Mouse (Mus musculus) retina, postnatal 7 days (tissue): ENCODE results near the gene Fndc9.

ENCODE experiments used
- DNase-seq: peaks from one replicate; pipeline ENCODE4 v3.0.0-alpha.2; 2012; ENCODE audit warnings: low read depth, low spot score

Gene Fndc9

DNA sequence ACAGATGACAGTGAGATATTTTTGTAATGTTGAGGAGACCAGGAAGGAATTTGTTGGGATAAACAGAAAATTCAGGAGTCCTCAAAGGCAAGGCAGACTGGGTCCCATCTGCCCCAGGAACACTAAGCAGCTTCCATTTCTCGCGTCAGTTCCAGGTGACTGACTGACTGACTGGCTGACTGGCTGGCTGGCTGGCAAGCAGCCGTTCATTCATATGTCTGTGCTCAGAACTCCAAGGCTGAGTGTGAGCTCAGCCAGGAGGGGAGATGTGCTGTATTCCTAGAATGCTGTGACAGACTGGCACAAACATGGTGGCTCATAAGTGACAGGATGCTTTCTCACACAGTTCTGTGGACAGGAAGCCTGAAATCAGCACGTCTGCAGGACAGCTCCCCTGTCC lies 1.4 kb upstream of the Fndc9 start:
- no peak for DNase-seq

DNA sequence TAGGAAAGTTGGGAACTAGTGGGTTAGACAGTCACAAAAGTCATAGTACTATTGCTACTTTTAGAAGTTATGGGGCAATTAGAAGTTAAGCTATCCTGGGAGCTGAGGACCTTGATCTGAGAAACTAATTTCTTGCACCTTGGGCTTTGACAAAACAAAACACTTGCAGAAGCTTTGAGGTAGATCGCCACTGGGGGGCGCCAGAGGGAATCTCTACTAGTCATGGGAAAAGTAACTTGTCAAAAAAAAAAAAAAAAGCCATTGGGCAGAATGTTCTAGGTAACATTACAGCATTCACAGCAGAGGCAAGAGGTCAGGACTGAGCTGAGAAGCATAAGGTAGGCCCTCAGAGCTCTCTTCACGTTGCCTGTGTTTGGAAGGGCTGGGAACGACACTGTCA lies 1.6 kb downstream of the Fndc9 start:
- DNase-seq: no peak

DNA sequence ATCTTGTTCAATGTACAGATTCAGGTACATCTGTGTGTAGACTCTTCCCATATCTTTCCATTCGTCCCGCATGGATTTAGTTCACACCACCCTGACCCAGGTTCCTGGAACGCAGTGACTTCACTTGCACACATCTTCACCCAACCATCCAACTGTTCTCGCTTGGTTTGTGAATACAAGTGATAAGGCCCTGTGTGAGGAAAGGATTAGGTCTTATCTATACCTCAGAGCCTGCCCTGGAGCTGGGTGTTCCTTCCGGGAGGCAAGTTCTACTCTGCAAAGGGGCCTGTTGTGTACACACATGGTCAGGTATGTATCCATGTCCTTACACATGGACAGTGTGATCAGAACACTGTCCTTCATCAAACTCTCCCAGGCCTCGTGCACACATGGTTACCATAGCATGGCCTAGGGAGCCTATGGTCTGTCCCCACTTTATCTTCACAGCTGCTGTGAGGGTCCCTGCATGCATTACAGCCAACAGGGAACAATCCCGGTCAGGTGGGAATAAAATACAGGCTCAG lies 5.9 kb downstream of the Fndc9 start:
- no peak for DNase-seq

DNA sequence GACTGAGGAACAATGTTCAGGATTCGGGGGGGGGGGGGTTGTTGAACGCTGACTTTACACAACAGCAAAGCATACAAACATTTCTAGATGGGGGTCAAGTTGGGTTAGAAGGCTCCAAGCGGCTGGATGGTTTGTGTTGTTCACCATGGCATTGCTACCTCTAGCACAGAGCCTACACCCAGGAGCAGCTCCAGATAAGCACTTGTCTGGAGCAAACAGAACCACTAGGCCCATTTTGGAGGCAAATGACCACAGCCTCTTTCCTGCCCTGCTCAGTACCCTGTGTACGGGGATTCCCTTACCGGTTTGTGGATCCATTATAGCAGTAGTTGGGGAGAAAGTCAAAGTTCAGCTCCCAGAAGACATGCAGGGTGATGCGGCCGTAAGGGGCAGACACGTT lies 6.7 kb downstream of the Fndc9 start:
- no peak for DNase-seq

DNA sequence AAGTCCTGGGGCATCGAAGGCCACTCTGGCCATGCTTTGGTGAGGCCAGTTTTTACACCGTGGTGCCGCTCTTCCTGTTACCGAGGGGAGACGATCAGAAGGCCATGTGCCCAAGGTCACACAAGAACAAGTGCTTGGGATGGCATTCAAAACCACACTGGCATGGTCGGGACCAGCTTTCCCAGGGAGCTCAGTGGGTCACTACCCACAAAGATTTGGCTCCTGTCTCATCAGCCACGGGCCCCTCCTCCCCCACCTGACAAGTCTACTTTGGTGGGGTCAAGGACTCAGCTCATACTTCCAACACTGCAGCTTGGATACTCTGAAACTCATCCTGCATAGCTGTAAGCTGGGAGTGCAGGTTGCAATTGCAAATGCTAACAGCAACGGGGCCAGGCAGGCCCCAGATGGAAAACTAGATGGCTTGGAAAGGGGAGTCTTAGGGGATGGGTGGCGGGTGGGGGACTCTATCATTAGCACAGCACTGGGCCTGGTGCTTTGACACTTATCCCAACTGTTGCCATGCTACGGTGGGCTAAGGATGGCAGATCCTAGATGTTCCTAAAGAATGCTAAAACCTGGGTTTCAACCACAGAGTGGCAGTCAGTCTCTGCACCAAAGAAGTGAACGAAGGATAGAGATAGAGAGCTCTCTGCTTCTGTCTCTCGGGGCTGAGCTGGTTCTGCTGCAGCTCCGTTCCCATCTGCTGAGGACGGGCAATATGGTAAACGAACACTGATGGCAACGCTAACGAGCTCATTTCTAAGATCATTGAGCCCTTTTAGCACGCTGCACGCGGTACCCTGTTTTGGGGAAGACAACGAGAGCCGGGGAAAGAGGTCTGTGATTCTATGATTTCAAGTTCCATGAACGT lies 9.6 kb downstream of the Fndc9 start:
- no peak for DNase-seq

DNA sequence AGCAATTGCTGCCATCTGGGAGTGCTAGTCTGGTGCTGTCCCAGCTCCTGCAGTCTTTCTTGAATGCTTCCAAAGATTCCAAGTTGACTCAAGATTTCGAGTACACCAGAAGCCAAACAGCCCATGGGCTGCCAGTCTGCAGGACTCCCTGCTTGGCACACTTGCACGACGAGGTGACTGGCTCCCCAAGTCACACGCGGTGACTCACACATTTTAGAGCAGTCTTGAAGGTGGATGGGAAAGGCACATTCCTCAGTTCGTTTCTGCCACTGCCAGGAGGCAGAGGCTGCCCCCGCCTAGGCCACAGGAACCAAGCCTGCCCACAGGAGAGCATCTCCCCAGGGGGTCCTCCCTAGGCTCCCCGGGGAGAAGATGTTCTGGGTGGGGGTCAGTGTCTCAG lies 10.6 kb downstream of the Fndc9 start:
- no peak for DNase-seq

DNA sequence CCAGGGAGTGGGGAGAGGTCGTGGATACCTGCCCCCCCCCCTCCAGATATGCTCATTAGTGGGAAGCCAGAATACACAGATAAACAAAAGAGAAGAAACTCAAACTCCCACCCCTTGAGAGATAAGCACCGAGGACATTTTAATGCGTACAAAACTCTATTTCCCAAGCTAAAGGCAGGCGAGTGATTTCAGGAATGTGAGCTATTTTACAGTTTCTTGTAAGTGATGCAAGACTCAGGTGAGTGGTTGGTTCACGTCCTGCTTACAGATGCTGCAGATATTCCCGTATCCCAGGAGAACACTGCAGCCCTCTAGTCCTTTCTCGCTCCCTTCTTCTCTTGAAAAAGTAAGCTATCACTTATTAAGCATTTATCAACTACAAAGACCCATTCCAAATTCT lies 11.1 kb downstream of the Fndc9 start:
- no peak for DNase-seq

DNA sequence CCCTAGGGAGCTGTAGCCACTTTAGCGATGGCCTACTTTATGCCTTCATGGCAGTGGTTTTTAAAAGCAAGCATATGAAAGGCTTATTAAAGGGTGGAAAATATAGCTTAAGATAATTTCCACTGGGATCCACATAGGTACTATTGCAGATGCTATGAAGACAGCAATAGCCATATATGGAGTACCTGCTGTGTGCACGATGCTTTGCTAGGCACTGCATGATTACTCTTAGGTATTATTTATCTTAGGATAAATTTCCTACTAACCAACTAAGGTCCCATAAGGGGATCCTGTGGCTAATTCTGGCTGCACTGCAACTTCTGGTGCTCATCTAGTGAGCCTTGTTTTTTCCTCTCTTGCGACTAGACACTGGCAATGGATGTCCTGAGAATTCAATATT lies 13.0 kb downstream of the Fndc9 start:
- DNase-seq: no peak

DNA sequence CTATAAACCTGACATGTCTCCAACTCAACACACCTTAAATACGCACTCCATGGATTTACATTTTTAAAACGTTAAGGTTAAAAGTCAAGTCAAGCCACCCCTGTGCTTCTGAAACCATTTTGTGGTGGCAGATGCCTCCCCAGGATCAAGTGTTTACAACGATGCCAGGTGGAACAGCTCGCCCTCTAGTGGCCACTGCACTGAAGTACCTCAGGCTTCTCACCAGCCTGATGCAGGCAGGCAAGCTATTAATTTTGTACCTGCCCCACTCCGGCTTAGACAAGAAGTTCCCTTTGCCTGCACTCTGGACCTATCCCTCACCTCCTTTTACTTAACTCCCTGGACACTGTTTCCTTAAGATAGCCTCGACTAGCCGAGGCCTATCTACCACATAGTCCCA lies 16.7 kb downstream of the Fndc9 start:
- DNase-seq: peak; percentile 41

DNA sequence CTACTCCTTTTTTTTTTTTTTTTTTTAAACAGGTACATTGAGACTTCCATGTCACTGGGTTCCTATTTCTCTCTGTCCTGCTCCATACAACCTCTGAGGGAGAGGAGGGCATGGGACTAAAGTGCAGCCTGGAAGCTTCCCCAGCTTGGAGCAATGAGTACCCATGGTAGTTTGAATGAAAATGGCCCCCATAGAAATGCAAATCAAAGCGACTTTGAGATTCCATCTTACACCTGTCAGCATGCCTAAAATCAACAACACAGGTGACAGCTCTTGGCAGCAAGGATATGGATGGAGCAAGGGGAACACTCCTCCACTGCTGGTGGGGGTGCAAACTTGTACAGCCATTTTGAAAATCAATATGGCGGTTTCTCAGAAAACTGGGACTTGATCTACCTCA lies 20.0 kb downstream of the Fndc9 start:
- no peak for DNase-seq

DNA sequence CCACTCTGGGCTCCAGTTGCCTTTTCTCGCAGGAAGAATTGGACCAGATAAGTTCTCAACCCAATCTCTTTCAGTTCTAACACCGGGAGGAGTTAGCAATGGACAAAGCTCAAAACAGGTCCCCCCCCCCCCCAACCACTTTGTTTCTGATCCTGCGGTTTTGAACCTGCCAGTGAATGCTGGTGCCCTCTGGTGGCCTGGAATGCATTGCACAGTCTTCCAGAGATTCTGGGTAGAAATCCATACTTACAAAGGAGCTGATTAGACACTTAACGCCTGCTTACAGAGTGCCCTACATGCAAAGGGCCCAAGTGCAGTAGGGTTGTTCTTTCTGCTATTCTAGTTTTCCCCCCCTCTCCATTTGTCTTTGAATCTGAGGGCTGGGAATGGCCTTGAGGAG lies 22.9 kb downstream of the Fndc9 start:
- no peak for DNase-seq

DNA sequence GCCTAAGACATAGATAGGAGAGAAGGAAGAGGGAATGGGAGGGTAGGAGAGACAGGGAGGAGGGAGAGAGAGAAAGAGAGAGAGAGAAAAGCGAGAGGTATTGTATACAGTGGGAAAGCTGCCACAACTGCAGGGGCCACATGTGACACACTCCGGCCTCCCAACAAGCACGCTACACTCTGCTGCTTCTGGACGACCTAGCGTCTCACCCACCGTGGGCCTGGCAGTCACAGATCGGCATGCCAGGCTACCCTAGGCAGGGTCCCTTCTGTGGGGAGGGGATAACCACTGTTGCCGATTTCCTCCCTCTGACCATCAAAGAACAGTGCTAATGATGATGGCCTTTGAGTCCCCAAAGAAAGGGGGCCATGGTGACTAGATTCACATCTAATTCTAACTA lies 23.4 kb downstream of the Fndc9 start:
- no peak for DNase-seq

DNA sequence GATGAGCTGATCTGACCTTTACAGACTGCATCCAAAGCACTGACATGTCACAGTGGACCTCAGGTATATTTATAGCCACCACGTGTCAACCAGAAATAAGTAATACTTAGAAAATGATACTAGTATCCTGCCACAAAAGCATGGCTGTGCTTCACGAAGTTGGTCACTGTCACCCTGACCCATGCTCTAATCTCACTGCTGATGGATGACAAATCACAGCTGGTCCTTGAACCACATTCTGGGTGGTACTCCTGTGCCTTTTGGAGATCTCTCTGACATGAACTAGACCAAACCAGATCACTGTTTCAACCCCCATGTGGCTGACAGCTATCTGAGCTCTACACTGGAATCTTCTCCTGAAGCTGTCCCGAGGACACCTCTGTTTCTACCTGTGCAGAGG lies 27.5 kb downstream of the Fndc9 start:
- DNase-seq: no peak

DNA sequence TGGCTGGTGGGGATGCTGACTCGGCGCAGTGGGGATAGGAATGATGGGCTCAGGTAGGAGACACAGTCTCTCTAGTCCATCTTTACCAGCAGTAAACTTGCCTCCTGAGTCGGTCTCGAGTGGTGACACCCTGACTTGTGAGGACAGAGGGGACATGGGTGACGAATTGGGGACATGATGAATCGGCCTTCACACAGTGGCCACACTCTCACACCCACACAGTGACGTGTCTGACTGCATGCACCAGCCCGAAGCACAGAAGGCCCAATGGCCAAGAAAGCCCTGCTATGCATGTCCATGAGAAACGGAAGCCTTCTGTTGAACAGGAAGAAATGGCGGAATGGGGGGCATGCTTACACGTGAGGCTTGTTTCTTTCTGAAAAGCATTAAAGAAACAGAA lies 28.0 kb downstream of the Fndc9 start:
- no peak for DNase-seq

DNA sequence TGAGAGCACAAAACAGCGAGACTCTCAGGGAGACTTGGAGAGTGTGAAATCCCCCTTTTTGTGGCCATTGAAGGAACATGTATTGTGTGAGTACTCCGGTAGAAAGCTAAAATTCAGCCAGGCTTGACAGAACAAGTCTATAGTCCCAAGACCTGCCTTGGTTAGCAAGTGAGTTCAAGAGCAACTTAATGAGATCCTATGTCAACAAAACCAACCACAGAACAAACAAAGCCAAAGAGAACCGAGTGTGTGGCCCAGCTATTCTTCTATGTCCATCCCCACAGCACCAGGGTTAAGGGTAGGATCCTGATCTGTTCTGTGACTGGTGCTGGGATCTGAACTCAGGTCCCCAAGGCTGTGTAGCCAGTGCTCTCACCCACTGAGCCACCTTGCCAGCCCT lies 29.3 kb downstream of the Fndc9 start:
- no peak for DNase-seq

DNA sequence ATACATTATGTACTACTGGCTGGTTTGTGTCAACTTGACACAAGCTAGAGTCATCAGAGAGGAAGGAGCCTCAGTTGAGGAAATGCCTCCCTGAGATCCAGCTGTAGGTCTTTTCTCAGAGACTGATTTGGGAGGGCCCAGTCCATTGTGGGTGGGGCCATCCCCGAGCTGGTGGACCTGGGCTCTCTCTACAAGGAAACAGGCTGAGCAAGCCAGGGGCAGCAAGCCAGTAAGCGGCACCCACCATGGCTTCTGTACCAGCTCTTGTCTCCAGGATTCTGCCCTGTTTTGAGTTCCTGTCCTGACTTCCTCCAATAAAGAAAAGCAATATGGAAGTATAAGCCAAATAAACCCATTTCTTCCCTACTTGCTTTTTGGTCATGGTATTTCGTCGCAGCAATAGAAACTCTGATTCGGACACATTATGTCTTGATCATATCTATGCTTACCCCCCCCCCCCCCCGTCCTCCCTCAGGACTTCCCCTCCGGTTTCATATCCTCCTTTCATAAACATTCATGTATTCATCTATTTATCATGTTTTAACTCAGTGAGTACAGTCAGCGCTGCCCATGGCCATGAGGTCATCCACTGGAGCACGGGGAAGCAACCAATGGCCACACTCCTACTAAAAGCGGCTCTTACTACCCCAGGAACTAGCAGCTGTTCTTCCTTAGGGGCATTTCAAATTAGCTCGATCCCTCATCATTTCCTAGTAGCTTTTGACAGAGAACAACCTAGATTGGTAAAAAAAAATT lies 29.9 kb downstream of the Fndc9 start:
- DNase-seq: no peak

DNA sequence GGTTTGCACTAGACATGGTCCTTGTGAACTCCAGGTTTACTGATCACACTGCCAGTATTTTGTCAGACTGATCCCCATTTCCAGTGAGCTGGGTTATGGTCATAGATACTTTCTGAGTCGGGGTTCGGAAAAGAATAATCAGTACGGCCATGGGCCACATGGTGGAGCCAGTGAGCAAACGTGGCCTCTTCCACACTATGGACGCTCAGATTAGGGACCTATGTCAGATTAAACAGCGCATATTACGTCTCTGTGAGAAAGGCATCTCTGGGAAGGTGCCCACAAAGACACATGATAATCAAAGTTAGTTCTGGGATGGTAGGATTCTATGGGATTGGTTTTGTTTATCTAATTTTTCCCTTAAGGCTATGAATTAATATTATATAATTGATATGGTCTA lies 33.7 kb downstream of the Fndc9 start:
- DNase-seq: peak; percentile 40

DNA sequence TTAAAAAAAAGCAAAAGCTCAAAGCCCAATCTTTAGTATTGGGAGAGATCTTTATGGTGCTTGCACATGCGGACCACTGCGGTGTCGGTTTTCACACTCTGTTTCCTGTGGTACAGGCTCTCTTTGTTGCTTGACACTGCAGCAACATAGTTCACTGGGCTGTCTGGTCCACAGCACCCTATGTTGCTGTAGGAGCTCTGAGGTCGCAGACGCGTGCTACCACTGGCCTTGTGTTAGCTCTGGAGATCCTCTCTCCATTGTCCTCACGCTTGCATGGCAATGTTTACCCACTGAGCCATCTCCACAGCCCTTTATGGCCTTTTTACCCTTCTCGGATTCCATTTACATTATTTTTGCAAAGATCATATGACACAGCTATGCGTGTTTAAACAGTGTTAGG lies 34.1 kb downstream of the Fndc9 start:
- no peak for DNase-seq

DNA sequence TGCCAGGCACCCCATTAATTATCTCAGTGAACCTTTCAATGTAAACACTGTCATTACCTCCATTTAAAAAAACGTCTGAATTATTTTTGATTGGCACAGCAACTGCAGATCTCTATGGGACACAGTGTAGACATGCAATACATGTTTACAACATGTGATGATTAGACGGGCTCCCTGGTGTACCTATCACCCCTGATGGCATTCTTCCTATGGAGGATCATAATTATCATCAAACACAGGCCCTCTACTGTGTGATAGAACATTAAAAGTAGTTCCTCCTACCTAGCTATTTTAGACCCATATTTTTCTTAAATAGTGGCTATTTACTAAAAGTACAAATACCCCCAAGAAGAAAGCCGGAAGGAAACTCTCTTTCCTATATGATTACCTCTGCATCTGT lies 34.6 kb downstream of the Fndc9 start:
- DNase-seq: no peak

DNA sequence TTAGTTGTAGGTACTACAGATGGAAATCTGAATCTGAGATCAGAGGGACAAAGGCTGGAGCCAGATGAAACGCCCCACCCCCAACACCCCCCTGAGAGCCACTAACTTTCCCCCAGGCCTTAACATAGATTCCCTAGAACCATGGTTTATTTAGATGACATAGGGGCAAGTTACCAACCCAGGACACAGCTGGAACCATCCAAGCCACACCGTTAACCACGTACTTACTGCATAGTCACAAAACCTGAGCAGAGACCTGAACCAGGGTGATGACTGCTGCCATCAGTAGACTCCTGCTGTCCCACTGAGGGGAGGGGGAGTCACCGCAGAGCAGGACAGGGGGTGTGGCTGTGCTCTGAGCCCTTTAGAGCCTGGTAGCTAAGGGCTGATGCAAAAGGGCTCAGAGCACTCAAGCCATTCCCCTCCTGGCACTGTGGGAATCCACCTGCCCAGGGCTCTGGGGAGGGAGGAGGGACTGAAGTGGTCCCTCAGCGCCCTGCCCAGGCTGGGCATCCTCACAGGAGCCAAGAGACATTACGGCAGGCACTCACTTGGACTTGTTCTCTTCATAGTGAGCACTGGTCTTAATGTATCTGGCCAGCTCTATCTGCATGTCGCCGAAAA lies 36.8 kb downstream of the Fndc9 start:
- DNase-seq: no peak

DNA sequence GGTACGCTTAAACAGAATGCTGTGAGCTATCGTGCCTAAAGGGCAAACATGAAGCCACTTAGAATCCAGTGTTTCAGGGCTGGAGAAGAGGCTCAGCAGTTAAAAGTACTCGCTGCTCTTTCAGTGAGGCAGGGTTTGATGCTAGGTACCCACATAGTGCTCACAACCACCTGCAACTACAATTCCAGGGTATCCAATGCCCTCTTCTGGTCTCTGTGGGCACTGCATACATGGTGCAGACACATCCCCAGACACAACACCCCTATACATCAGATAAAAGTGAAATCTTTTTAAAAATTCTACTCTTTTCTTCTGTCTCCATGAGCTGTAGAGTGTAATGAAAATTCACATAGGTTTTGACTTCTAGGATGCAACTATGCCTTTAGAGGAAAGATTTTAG lies 38.6 kb downstream of the Fndc9 start:
- no peak for DNase-seq

DNA sequence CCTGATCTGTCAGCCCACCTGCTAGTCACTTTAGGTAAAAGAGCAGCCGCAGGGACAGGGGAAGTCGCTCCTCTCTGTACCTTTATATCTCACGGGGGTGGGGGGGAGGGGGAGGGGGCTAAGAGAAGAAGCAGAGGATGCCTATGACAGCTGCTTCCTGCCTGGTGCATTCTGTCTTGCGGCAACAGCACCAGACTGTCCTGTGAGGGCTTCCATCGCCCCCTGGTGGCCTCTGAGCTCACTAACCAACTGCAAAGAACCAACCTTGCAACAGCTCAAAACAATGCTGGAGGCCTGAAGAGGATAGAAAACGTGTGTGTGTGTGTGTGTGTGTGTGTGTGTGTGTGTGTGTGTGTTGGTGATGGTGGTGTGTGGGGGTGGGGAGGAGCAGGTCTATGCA lies 40.0 kb downstream of the Fndc9 start:
- peak; percentile 65 for DNase-seq

DNA sequence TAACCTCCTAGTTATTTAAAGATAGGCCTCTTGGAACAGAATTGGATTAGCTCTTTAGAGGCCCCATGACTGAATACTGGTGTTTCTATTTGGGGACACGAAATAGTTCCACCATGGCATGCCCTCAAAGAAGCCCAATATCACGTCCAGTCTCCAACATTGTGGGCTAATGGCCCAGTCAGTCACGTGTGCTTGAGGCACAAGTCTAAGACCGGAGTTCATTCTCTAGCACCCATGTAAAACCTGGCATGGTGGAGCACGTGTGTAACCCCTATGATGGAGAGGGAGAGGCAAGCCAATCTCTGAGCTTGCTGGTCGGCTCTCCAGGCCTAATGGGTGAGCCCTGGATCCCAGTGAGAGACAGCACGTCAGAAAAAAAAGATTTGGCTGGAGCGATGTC lies 40.8 kb downstream of the Fndc9 start:
- no peak for DNase-seq
